Mouse (Mus musculus) testis, postnatal 10 days (tissue): Measurements from ENCODE around the gene Pfkp.

ENCODE experiments used
- DNase-seq: peaks from one replicate; pipeline ENCODE4 v3.0.0; 2021; ENCODE audit warnings: low spot score

Gene Pfkp

DNA sequence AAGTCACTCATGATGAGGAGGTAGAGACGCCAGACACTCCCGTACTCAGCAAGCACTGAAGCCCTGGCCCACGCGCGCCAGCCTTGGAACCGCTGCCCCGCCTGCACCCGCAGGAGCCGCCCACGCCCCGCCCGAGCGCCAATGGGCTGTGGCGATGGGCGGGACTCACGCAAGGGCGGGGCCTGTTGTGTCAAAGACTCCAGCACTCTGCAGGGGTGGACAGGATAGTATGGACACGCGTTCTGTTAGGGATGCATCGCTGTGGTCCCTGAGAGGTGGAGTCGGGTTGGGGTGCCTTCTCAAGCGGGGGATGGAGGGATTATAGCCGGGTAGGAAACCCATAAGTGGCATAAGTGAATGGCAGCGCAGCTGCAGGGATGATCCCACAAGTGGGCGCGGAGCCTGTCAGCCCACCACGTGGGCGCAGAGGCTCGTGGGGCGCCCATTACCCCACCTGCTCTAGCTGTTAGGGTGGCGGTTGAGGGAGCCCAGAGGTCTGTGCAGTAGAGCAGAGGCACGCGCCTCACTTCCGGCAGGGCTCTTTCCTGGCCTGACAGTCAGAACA lies at the start of gene Pfkp:
Gene Pfkp (minus strand): TSS at position 109 of the 565 bp plus-strand sequence.
- peak; percentile 94 for DNase-seq

DNA sequence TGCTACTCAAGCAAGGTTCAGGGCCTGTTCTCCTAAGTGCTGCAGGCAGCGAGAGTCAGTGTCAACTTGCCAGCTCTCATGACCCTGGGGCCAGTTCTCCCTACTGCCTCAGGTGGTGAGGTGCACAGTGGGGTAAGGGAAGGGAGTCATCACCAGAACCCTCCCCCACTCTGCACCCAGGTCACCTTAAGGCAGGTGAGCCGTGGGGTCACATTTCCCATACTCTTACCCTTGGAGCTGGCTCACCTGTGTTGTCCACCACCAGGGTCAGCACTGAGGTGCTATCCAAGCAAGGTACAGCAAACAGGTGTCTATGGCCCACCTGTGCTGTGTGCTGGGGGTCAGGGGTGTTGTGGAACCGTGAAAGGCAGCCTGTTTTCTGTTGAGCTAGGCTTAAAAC lies 42.0 kb upstream of the Pfkp start:
- DNase-seq: no peak

DNA sequence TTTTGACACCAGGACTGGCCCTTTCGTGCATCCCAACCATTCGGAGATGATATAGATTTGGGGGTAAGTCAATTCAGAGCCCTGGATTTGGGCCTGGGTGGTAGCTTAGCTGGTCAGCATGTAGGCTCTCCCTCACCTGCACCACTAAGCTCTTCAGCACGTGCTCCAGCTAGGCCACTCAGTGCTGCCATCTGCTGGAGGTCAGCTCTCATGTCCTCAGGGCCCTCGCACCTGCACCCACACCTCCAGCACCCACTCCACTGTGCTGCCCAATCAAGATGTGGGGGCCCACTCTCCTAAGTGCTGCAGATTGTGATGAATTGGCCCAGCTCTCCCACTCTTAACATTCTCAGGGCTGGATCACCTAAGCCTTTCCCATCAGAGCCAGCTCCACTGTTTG lies 41.4 kb upstream of the Pfkp start:
- peak; percentile 74 for DNase-seq

DNA sequence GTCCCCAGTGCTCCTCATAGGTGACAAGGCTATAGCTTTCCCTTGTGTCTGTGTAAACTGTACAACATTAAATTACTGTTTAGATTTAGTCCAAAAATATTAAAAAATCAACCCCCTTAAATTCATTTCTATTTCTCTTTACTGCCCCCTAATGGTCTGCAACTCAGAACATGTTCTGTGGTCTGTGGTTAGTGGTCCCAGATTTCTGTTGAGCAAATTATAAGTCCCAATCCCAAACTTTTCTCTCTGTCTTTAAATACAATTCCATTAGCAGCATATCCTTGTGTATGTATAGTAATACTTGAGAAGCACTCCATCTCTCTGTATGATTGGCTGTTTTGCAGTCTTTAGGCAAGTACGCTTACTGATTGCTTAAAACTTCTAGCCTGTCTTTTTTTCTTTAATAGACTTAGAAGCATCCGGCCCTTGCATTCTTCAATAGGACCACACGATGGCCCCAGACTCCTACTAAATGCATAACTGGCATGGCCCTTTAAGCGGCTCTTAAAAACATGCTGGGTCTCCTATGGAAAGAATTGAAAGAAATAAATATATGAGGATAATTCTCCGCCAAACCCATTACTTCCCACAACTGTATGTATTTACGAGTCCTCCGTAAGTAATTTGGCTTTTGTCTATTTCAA lies 40.3 kb upstream of the Pfkp start:
- peak; percentile 53 for DNase-seq

DNA sequence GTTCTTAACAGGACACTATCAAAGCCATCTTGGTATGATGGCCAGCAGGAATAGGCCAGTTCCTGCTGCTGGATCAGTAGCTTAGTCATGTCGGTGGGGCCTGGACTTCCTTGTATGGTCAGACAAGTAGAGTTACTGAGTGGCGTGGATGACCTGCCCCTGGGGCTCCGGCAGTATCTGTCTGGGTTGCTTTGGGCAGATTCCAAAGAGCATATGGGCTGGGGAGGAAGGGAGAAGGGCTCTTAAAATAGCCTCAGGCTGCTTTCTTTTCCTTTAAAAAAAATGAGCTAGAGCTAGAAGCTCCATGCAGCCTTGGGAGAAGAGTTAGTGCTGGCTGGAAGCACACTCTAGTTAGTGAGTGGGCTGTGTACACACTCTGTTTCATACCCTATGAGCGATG lies 18.3 kb upstream of the Pfkp start:
- no peak for DNase-seq

DNA sequence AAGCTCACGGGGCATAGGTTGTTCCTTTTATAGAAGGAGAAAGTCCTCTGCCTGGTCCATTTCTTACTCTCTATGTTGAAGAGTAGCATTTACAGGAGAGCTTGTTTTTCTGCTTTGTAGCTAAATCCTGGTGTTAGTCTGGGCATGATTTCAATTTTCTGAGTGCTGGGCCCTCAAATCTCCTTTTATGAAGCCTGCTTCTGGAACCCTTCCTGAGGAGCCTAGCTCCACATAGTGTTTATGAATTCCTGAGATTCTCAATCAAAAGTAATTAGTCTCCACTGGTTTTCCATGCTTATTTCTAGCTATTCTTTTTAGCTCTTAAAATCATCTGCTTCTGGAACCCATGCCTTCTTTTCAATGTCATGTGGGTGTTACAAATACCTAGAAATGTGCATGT lies 16.9 kb upstream of the Pfkp start:
- no peak for DNase-seq

DNA sequence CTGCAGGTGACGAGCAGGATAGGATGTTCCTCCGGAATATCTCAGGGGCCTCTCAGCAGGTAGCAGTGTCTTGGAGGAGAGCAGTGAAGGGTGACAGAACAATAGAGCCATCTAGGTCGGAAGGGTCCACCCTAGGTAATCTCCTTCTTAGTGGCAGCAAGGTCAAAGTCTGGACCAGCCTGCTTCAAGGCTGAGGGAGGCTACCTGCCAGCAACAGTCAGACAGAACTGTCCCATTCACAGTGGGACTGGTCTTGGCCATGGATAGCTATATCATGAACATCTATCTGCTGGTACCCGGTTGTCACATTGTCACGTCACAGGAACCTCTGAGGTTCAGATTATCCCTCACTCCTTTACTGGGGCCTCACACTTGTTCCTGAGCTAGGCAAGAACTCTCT lies 15.6 kb upstream of the Pfkp start:
- no peak for DNase-seq

DNA sequence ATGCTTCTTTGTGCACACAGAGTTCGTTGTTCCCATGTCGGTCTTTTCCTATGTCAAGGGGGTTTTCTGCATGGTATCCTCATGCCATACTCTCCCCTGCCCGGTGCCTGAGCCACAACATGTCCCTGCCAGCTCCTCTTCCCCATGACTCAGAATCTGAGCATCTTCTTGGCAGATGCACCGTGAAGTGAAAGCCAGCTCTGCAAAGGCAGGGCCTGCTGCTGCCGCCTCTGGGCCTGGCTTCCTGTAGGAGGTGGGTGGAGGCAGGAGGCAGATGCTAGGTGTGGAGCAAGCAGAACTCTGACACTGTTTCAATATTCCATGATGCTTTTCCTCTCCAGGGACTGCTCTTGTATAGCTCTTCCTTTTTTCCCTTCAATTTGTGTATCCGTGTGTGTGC lies 10.7 kb upstream of the Pfkp start:
- DNase-seq: no peak

DNA sequence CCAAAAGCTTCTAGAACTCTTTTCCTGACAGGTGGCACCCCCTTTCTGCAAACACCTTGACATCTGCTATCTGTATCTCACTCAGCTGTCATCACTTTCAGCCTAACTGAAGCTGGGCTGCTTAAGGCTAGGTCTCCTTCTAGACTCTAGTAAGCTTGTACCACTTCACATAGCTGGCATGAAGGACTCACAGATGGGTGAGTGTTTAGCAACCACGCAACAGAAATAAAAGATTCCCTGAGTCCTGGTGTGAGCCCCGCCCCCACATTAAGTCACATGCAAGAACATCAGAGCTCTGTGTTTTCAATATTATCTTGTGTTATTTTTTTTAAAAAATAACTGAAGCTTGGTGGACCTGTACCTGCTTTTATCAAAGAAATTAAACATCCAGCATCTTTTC lies 8.7 kb upstream of the Pfkp start:
- DNase-seq: no peak

DNA sequence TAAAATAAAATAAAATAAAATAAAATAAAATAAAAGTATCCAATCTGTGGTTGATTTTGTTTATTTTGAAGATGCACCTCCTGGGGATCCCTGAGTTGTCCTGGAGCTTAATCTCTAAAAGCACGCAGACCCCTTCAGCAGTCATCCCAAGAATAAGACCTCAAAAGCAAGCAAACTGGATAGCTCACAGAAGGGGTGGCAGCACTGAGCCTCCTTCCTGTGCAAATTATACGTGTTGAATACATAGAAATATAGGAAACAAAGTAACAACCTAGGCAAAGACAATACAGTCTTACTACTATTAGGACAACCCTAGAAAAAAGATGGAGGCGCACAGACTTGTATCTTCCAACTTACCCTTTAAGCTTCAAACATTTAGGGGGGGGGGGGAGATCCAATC lies 965 bp upstream of the Pfkp start:
- no peak for DNase-seq

DNA sequence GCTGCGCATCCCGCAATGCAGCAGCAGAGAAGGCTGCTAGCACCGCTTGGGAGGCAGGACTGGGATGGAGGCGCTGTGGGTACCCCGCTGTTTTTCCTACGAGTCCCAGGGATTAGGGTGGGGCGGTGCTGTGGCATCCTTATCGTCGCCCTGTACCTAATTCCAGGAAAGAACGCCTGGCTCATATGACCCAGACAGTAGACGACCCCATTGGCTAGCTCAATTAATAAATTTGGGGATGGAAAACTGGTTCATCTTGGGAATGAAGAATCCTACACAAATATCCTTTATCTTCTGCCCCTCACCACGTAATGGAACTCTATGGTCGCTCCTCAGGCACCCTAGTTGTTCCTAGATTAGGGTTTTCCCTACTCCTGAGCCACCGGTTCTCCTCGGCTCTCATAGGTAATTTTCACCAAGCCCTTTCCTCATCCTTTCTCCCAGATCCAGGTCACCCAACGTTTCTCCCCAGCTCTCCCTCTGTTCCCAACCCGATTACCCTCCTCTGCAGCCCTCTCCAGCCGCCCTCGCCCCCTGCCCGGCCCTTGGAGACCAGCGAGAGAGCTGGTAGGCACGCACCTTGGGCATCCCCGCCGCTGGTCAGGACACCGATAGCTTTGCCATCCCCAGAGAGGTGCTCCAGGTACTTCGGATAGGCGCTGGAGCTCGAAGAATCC lies 447 bp downstream of the Pfkp start:
- DNase-seq: no peak

DNA sequence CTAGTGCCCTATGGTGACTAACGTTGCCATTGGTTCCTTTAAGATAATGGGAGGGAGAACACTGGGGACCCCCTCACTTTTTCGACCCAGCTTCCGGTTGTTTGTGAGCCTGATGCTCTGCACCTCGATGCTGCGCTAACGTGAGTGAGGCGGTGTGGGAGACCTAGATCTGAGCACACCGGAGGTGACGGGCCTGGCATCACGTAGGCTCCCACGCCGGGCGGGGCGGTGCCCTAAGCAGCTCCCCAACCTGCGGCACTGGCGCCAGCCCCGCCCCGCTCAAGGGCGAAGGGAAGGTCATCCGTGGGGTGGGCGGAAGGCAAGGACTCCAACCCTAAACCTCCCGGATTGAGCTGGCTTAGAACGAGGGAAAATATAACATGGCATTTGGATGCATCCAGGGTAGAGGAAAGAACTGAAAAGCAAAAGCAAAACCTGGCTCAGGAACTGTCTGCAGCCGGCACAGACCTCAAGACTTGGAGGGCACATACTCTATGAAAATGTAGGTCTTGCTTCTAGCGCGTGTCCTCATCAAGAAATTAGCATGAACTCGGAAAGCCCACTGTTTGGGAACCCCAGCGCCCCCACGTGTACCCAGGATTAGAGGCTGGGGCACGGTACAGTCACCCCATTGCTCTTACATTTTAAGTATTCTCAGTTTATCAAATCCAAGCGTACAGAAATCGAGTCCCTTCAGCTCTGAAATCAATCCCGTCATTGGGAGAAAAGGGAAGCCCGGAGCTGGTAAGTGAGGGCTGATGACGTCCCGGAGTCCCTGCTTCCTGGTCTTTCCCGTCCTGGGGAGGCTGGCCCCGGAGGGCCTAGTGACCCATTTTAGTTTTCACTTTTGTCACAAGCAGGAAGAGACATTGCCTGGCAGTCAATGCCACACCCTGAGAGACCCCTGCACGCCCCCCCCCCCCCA lies 1.2 kb downstream of the Pfkp start:
- peak; percentile 52 for DNase-seq

DNA sequence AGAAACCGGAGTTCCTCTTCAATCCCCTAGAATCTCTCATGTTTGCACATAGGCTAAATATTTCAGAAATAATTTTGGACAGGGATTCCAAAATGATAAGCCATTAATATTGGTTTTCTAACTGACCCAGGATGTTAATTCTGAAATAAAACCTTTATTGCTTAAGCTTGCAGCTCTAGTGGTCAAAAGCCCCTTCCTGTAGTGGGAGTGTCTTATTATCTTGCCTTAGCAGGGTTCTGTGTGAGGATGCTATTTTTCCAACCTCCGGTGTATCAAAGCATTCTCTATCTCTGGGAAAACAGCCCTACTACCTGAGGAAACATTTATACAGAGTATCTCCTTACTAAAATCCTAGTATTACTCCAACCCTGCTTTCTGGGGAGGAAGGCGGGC lies 1.9 kb downstream of the Pfkp start:
- DNase-seq: no peak

DNA sequence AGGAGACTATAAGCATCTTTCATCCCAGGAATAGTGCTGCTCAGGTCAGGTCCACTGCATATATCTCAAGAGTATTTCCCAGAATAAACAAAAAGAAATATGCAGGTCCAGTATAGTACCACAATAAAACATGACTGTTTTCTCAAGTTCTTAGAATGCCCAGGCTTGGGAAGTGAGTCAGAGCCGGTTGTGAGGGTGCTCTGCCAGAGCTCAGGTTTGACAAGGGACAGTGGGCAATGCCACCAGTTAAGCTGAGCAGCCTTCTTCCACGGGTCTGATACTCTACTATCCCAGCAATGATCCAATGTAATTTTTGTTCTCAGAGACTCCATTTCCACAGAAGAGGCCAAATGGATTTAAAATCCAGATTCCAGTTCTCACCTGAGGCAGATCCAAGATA lies 2.3 kb downstream of the Pfkp start:
- no peak for DNase-seq

DNA sequence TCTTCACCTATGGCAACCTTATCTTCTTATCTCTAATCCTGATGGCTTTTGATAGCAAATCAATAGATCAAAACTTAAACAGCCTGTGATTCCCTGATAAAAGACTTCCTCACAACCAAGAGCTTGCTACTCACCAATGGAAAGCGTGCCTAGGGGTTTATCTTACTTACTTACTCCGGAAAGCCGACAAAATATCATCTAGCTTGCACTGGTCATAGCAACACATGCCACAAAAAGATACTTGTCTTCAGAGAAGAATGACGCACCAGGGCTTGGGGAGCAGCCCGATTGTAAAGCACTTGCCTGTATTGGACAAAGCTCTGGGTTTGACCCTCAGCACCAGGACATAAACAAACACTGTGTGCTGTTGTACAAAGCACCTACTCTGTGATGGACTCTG lies 4.6 kb downstream of the Pfkp start:
- DNase-seq: no peak

DNA sequence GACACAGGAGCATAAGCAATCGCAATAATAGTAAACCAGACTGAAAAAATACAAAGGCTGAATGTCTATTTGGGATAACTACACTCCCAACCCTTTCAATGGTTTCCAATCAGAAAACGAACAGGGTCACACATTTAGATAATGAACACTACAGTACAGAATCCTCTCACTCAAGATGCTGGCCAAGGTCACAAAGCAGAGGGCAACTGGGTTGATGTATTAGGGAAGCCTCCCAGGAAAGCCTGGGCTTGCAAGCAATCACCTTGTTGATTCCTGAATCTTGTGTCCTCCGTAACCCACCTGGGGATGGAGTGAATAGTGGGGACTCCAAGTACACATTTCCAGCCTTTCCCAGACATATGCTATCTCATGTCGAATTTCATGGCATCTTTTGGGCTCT lies 5.6 kb downstream of the Pfkp start:
- no peak for DNase-seq

DNA sequence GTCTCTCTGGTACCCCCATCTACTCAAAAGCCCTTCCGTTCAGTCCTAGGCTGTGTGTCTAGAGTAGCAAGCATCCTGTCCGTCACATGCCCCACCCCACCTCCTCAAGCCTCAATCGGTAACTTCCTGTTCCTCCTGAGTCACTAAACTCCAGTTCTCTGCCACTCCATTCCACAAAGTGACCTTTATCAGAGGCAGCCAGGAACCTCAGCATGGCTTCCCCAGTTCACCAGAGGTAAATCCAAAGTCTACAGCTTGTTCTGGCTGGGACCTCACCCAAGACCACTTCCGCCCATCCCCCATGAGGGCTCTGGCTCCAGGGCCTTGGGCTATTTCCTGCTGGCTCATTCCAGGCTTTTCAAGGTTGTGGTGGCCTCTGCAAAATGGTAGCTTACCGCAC lies 6.1 kb downstream of the Pfkp start:
- DNase-seq: no peak

DNA sequence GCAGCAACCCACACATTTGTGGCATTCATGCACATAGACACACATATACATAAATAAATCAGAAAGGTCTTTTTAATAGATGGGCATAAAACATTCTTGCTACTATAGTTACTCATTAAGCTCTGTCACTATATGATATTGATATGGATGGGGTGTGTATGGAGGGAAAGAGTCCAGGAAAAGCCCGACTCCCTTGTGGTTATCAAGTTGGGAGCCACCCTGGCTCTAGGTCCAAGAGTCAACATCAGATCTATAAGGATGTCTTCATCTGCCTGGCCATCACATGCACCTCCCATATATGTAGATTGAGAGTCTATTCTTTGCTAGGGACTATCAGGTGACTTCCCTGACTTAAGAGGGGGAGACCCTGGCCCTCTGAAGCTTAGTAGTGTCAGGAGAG lies 7.1 kb downstream of the Pfkp start:
- DNase-seq: no peak

DNA sequence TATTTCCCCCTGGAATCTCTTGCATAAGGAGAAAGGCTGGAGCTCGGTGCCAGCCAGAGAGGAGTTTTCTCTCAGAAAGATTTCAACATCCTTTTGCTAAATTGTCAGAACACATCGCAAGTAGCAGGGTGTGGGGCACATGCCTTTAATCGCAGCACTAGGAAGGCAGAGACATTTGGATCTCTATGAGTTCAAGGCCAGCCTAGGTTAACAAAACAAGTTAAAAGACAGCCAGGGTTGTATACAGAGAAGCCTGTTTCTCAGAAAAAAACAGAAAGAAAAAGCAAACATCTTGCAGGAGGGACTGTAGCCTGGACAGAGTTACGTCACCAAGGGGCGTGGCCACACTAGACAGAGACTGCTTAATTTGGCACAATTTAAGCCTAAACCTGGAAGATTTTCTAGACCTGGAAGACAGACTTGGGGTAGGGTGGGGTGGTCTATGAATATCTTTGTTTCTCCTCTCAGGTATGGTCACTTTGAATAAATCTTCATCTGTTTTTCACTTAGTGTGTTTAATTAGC lies 9.0 kb downstream of the Pfkp start:
- no peak for DNase-seq

DNA sequence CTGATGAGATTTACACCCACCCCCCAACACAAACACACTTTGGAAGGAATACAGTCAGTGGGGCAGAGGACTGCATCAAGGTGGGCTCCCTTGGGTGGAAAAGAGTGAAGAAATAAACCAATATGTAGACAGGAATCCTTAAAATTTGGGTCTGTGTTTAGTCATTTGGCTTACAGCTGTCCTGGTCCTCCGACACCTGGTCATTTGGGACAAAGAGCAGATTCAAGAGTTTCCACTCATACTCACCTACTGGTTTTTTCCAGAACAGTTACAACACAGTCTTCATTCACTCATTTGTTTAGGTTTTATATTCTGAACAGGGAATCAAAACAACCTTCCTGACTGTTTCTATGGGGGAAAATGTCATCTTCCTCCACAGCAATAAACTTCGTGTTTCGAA lies 9.6 kb downstream of the Pfkp start:
- DNase-seq: no peak

DNA sequence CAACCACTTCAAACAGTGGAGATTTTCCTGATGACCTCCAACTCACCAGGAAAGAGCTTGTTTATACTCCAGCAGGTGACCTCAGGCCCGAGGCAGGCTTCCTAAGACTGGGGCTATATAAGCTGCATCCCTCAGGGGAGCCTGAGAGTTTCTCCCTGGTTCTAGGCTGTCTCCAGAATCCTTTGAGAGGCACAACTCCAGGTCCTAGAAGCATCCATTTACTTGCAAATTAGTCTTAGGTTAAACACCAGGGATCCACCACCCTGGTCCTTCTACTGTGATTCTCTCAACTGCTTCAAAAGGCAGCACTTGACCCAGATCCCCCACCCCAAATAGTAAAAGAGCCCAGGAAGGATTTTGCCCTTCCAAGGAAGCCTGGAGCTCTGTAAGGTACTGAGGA lies 10.2 kb downstream of the Pfkp start:
- no peak for DNase-seq

DNA sequence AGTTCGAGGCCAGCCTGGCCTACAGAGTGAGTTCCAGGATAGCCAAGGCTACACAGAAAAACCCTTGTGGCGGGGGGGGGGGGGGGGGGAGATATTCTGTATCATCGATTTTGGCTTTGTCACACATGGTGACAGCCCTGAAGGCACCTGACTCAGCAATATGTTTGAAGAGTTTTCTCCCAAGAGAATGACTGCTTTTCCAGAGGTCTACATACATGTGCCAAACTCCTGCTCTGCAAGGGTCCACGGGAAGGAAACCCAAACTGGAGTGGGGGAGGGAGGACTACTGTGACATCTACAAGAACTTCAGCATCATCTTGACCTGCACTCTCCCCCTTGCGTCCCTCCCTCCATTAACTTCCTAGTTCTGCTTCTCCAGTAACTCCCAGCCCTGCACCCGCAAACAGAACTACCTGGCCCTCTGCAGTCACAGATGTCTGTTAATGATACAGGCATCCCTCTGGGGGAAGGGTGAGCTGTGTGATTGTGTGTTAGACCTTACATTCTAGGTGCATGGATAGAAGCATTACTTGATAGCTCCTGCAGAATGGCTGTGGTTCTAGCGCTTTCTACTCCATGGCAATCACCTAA lies 10.9 kb downstream of the Pfkp start:
- no peak for DNase-seq
